Mouse (Mus musculus) Muller cell, postnatal 12 days (primary cell): Measurements from ENCODE around the gene Ago1.

Source experiments
- DNase-seq: peaks from one replicate; pipeline ENCODE4 v3.0.0-alpha.2; 2015; ENCODE audit errors: inconsistent ontology term

Gene Ago1

DNA sequence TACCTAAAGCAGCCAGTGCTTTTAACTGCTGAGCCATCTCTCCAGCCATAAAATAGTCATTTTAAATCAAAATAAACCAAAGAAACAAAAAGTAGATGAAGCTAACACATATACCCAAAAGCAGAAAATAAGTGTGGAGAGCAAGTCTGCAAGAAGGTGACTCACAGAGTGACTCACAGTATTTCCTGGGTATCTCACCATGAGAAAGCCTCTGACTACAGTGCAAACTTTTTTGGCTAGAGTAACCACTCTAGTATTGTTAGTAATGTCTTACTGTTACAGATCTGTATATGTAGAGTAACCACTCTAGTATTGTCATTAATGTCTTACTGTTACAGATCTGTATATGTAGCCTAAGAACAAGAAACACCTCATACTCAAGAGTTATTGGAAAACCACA, 52.7 kb downstream of the Ago1 start:
- peak; percentile 21 for DNase-seq

GRCm38 (mm10) chr4:126412526-126412925, 55.9 kb downstream of the Ago1 start:
- DNase-seq: peak; percentile 8
